Mouse (Mus musculus) forebrain, postnatal 0 days (tissue): ENCODE results near the gene Cox6a1. TPM values are rescaled to one million over a fixed set of nuclear protein-coding genes. Genes with fewer than 3 reads are reported as not detected.

Source experiments
- ATAC-seq: fragments of 200-750 bp; cut with Nextera tagmentation; 2 replicates; pipeline ENCODE4 v1.8.0; 2017; ENCODE audit warnings: mild to moderate bottlenecking, moderate library complexity
- DNase-seq: peaks from one replicate; pipeline ENCODE4 v3.0.0-alpha.2; 2015
- H3K27ac ChIP-seq: fragments of 300-500 bp; sonication (generic); 2 replicates; pipeline ENCODE4 v1.5.1; 2014; ENCODE audit warnings: low read depth, mild to moderate bottlenecking, antibody characterized with exemption, low read length, moderate library complexity, mixed read lengths
- H3K27me3 ChIP-seq: fragments of 300-500 bp; sonication (generic); 2 replicates; pipeline ENCODE4 v1.6.1; 2014; ENCODE audit warnings: mild to moderate bottlenecking, low read length, mixed read lengths; ENCODE audit not compliant: insufficient read depth
- H3K36me3 ChIP-seq: fragments of 300-500 bp; sonication (generic); 2 replicates; pipeline ENCODE4 v1.6.1; 2014; ENCODE audit warnings: mild to moderate bottlenecking, moderate library complexity; ENCODE audit not compliant: insufficient read depth
- H3K4me1 ChIP-seq: fragments of 300-500 bp; sonication (generic); 2 replicates; pipeline ENCODE4 v1.6.1; 2014; ENCODE audit warnings: antibody characterized with exemption; ENCODE audit not compliant: insufficient read depth
- H3K4me2 ChIP-seq: fragments of 300-500 bp; sonication (generic); 2 replicates; pipeline ENCODE4 v1.6.1; 2014; ENCODE audit warnings: low read depth, mild to moderate bottlenecking, moderate library complexity
- H3K4me3 ChIP-seq: fragments of 300-500 bp; sonication (generic); 2 replicates; pipeline ENCODE4 v1.5.1; 2014; ENCODE audit warnings: low read depth, low read length, mixed read lengths
- H3K9ac ChIP-seq: fragments of 300-500 bp; sonication (generic); 2 replicates; pipeline ENCODE4 v1.6.1; 2014; ENCODE audit warnings: mild to moderate bottlenecking
- H3K9me3 ChIP-seq: fragments of 300-500 bp; sonication (generic); 2 replicates; pipeline ENCODE4 v1.6.1; 2016; ENCODE audit warnings: low read length
- CTCF ChIP-seq: sonication (generic); IDR thresholded peaks from 2 replicates; pipeline ENCODE4 v1.5.1; 2016; ENCODE audit warnings: antibody characterized with exemption, control low read depth, low read depth
- WGBS: fragments of 180-500 bp; shearing (Covaris S2); extraction: QIAGEN DNeasy Blood & Tissue Kit; methylation state at CpG from one replicate; pipeline ENCODE4 v1.1.7; 2014; 5-methylcytosine and 5-hydroxymethylcytosine counted together
- polyA plus RNA-seq: library from polyadenylated mRNA; unstranded; fragments of >200 nt; fragmentation: Nextera tagmentation; extraction: Ambion mirVana; gene quantifications from 2 replicates; pipeline ENCODE4 v1.2.1, GENCODE M21; 2015
- total RNA-seq: library from RNA; depleted of rRNA; stranded (reverse); fragments of >200 nt; gene quantifications from 2 replicates; pipeline ENCODE4 v1.2.3, GENCODE M21; 2014

The Cox6a1 gene
- total and polyA plus RNA-seq, 2 experiments from 2014 or later = 628 to 1,510 TPM

- no peaks in the 10 kb centered on the region for H3K9me3 ChIP-seq
- TF ChIP-seq CTCF = no peak
- H3K36me3 ChIP-seq = peaks cover 28% of the 10 kb centered on the region
- DNase-seq (no peak), ATAC-seq (peak; percentile 2)
- H3K27me3 ChIP-seq = no peaks in the 10 kb centered on the region
- H3K27ac ChIP-seq = peak overlapping the region; percentile 84; the same call in 1 of the 2 replicates
- H3K4me2 ChIP-seq = peak overlapping the region; percentile 90
- peak overlapping the region; percentile 82 for H3K4me3 ChIP-seq
- peak overlapping the region; percentile 85 for H3K9ac ChIP-seq
- H3K4me1 ChIP-seq = peaks cover 9% of the 10 kb centered on the region; the same call in 1 of the 2 replicates
- WGBS = under 1% methylated on average over 55 of the region's 55 CpGs
Observed at GRCm38 (mm10) chr5:115327610-115328548, 20.9 kb downstream of the Cox6a1 start.

GRCm38 (mm10) chr5:115326875-115327609 is 21.7 kb downstream of the Cox6a1 start, which contains the start of gene Srsf9:
TSS of gene Srsf9 (plus strand) at chr5:115327177.
- H3K9ac ChIP-seq = peak within 1 kb of the TSS; percentile 85
- no peaks in the 10 kb centered on the region for H3K27me3 ChIP-seq
- H3K4me2 ChIP-seq = peak within 1 kb of the TSS; percentile 90
- H3K9me3 ChIP-seq = no peaks in the 10 kb centered on the region
- ATAC-seq = peak; percentile 95
- WGBS = under 1% methylated on average over 89 of the region's 97 CpGs
- H3K4me1 ChIP-seq = peaks cover 9% of the 10 kb centered on the region; the same call in 1 of the 2 replicates
- H3K27ac ChIP-seq = peak within 1 kb of the TSS; percentile 84
- peak within 1 kb of the TSS; percentile 82 for H3K4me3 ChIP-seq
- peaks cover 21% of the 10 kb centered on the region for H3K36me3 ChIP-seq
- no peak for TF ChIP-seq CTCF
- DNase-seq = peak; percentile 97

- H3K36me3 ChIP-seq = peaks cover 15% of the 10 kb centered on the region
- DNase-seq = no peak
- H3K9me3 ChIP-seq = no peaks in the 10 kb centered on the region
- peak overlapping the region; percentile 90 for H3K4me2 ChIP-seq
- TF ChIP-seq CTCF = no peak
- H3K27ac ChIP-seq = peak overlapping the region; percentile 84
- H3K4me1 ChIP-seq = peaks cover 9% of the 10 kb centered on the region; the same call in 1 of the 2 replicates
- 24% methylated on average over 11 of the region's 11 CpGs for WGBS
- H3K4me3 ChIP-seq = peak overlapping the region; percentile 82
- H3K27me3 ChIP-seq = no peaks in the 10 kb centered on the region
- H3K9ac ChIP-seq = peak overlapping the region; percentile 85
- ATAC-seq = peak; percentile 17
Observed at GRCm38 (mm10) chr5:115326256-115326831, 22.4 kb downstream of the Cox6a1 start.

- peak overlapping the region; percentile 36 for H3K4me3 ChIP-seq
- peak overlapping the region; percentile 43 for H3K9ac ChIP-seq
- H3K9me3 ChIP-seq = no peaks in the 10 kb centered on the region
- peak overlapping the region; percentile 79 for H3K4me2 ChIP-seq
- H3K27me3 ChIP-seq = no peaks in the 10 kb centered on the region
- TF ChIP-seq CTCF = peak; percentile 68
- peak; percentile 90 for ATAC-seq
- peak overlapping the region; percentile 88 for H3K27ac ChIP-seq
- peak; percentile 83 for DNase-seq
- no peaks in the 10 kb centered on the region for H3K36me3 ChIP-seq
- under 1% methylated on average over 22 of the region's 22 CpGs for WGBS
- H3K4me1 ChIP-seq = peaks cover 27% of the 10 kb centered on the region; the same call in 1 of the 2 replicates
Observed at GRCm38 (mm10) chr5:115319004-115319940, 29.5 kb downstream of the Cox6a1 start.

- Histone ChIP-seq H3K9ac (peak overlapping the region; percentile 25; the same call in 1 of the 2 replicates), H3K36me3 (no peaks in the 10 kb centered on the region), H3K27ac (peak overlapping the region; percentile 57; the same call in 1 of the 2 replicates), H3K4me2 (no peak overlapping the region), H3K4me1 (peaks cover 27% of the 10 kb centered on the region; the same call in 1 of the 2 replicates), H3K4me3 (no peak overlapping the region), H3K27me3 (no peaks in the 10 kb centered on the region), H3K9me3 (no peaks in the 10 kb centered on the region)
- TF ChIP-seq CTCF = 0 out of 2 replicates have a peak, but pooled peaks have one; percentile 10
- 10% methylated on average over 10 of the region's 10 CpGs for WGBS
- DNase-seq (peak; percentile 26), ATAC-seq (no peak)
Observed at GRCm38 (mm10) chr5:115317645-115318328, 31.0 kb downstream of the Cox6a1 start.
